Mouse (Mus musculus) intestine, embryonic 16.5 days (tissue): Measurements from ENCODE around the gene Zfp787. TPM values are rescaled to one million over a fixed set of nuclear protein-coding genes. Genes with fewer than 3 reads are reported as not detected.
A peak's percentile ranks its signal among the peaks of the same experiment; 100 is the strongest.

Experiments
- ATAC-seq: fragments of 200-750 bp; cut with Nextera tagmentation; 2 replicates; pipeline ENCODE4 v1.8.0; 2017; ENCODE audit warnings: moderate TSS enrichment, moderate library complexity
- H3K27ac ChIP-seq: fragments of 300-500 bp; sonication (generic); 2 replicates; pipeline ENCODE4 v1.5.1; 2014; ENCODE audit warnings: mild to moderate bottlenecking, low read length
- H3K27me3 ChIP-seq: fragments of 300-500 bp; sonication (generic); replicated peaks from 2 replicates; pipeline ENCODE4 v1.6.1; 2014; ENCODE audit warnings: low read length, control low read depth, mixed read lengths; ENCODE audit not compliant: control insufficient read depth, insufficient read depth
- H3K36me3 ChIP-seq: fragments of 300-500 bp; sonication (generic); 2 replicates; pipeline ENCODE4 v1.6.1; 2014; ENCODE audit warnings: low read length, control low read depth; ENCODE audit not compliant: control insufficient read depth, insufficient read depth
- H3K4me1 ChIP-seq: fragments of 300-500 bp; sonication (generic); 2 replicates; pipeline ENCODE4 v1.6.1; 2014; ENCODE audit warnings: low read length, control low read depth, mixed read lengths; ENCODE audit not compliant: control insufficient read depth, insufficient read depth
- H3K4me2 ChIP-seq: fragments of 300-500 bp; sonication (generic); 2 replicates; pipeline ENCODE4 v1.6.1; 2014; ENCODE audit warnings: low read depth, low read length, control low read depth
- H3K4me3 ChIP-seq: fragments of 300-500 bp; sonication (generic); 2 replicates; pipeline ENCODE4 v1.5.1; 2014; ENCODE audit warnings: mild to moderate bottlenecking, low read length
- H3K9ac ChIP-seq: fragments of 300-500 bp; sonication (generic); 2 replicates; pipeline ENCODE4 v1.6.1; 2014; ENCODE audit warnings: low read depth, low read length
- H3K9me3 ChIP-seq: fragments of 300-500 bp; sonication (generic); 2 replicates; pipeline ENCODE4 v1.6.1; 2016; ENCODE audit warnings: low read length, control low read depth; ENCODE audit not compliant: control insufficient read depth
- WGBS: fragments of 180-500 bp; shearing (Covaris S2); extraction: QIAGEN DNeasy Blood & Tissue Kit; methylation state at CpG from one replicate; pipeline ENCODE4 v1.1.7; 2014; 5-methylcytosine and 5-hydroxymethylcytosine counted together
- polyA plus RNA-seq: library from polyadenylated mRNA; unstranded; fragments of >200 nt; fragmentation: Nextera tagmentation; extraction: Ambion mirVana; gene quantifications from 2 replicates; pipeline ENCODE4 v1.2.1, GENCODE M21; 2015

Zfp787 gene
- polyA plus RNA-seq, 1 experiment from 2014 or later = 20.6 TPM

DNA sequence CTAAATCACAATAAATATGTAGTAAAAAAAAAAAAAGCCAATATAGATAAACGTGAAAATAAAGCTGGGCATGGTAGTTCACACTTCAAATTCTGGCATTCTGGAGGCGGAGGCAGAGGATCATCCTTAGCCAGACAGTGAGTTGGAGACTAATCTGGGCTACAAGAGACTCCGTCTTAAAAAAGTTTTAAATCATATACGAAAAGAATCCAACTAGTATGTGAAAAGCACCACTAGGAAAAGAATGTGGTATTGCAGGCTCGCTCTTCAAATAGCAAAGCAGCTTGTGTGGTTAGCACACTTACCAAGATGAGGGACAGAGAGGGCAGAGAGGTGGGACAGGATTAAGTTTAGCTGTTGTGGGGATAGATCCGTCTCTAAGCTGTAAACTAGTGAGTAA lies 15.1 kb upstream of the Zfp787 start:
- Histone ChIP-seq H3K9me3 (no peaks in the 10 kb centered on the region), H3K27ac (peak overlapping the region; percentile 85), H3K4me2 (peak overlapping the region; percentile 90), H3K4me1 (peaks cover 9% of the 10 kb centered on the region; the same call in 1 of the 2 replicates), H3K9ac (peak overlapping the region; percentile 69; the same call in 1 of the 2 replicates), H3K27me3 (no peaks in the 10 kb centered on the region), H3K4me3 (peak overlapping the region; percentile 58; the same call in 1 of the 2 replicates), H3K36me3 (no peaks in the 10 kb centered on the region)
- WGBS = 41% methylated on average over 6 of the region's 6 CpGs
- ATAC-seq = no peak

DNA sequence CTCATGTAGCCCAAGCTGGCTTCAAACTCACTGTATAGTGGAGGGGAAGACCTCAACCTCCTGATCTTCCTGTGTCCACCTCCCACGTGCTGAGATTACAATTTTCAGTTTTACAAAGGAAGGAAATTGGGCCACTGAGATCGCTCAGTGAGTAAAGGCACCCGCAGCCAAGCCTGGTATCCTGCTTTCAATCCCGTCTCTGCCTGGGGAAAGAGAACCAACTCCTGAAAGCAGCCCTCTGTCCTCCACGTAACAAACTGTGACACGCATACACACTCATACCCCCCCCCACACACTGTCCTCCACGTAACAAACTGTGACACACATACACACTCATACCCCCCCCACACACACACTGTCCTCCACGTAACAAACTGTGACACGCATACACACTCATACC lies 14.6 kb upstream of the Zfp787 start:
- WGBS = 72% methylated on average over 9 of the region's 9 CpGs

DNA sequence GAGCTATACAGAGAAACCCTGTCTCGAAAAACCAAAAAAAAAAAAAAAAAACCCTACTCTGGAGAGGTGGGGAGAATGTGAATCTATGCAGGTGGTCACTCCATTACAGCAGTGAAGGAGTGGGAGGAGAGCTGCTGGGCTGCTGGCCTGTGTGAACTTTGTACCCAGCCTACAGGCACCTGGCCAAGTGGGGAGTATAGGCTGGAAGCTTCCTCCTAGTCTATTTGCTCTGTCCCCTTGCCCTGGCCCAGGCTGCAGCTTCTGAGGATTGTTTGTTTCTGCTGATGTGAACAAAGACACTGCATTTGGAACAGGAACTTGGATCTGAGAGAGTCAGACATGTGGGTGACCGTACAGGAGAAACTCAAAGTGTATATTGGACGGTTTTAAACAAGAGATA lies 13.6 kb upstream of the Zfp787 start:
- 0 out of 2 replicates have a peak, but pooled peaks cover 5% of the 10 kb centered on the region for H3K4me1 ChIP-seq
- no peak overlapping the region for H3K4me2 ChIP-seq
- no peaks in the 10 kb centered on the region for H3K27me3 ChIP-seq
- 49% methylated on average over 3 of the region's 3 CpGs for WGBS
- H3K4me3 ChIP-seq = no peak overlapping the region
- no peak overlapping the region for H3K9ac ChIP-seq
- H3K9me3 ChIP-seq = no peaks in the 10 kb centered on the region
- peak overlapping the region; percentile 73 for H3K27ac ChIP-seq
- ATAC-seq = peak; percentile 55
- no peaks in the 10 kb centered on the region for H3K36me3 ChIP-seq

More for the DNA sequence above, 14.6 kb upstream of the Zfp787 start:
- Histone ChIP-seq H3K36me3 (no peaks in the 10 kb centered on the region), H3K9me3 (no peaks in the 10 kb centered on the region), H3K4me3 (no peak overlapping the region), H3K27me3 (no peaks in the 10 kb centered on the region), H3K4me1 (peaks cover 9% of the 10 kb centered on the region; the same call in 1 of the 2 replicates), H3K27ac (0 out of 2 replicates have a peak overlapping the region, but pooled peaks have one; percentile 23), H3K9ac (no peak overlapping the region), H3K4me2 (no peak overlapping the region)
- ATAC-seq = no peak

DNA sequence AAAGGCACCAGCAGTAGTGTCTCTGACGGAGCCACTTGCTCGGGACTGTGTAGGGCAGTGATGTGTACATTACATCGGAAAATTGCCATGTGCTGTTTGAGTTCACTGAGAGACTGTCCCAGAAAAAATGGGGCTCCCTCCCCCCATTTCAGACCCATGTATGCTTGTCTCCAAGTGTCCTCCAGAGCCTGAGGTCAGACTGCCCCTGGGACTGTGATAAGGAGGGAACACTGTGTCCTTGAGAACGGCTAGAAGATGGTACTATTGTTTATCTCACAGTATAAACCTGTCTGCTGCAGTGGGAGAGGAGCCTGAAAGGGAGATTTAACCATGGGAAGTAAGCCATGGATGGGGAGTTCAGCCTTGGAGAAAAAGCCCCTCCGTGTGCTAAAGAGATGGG lies 8.9 kb upstream of the Zfp787 start:
- Histone ChIP-seq H3K36me3 (no peaks in the 10 kb centered on the region), H3K27me3 (no peaks in the 10 kb centered on the region), H3K4me3 (no peak overlapping the region), H3K27ac (no peak overlapping the region), H3K9me3 (no peaks in the 10 kb centered on the region), H3K4me2 (no peak overlapping the region), H3K9ac (no peak overlapping the region), H3K4me1 (no peaks in the 10 kb centered on the region)
- WGBS = 55% methylated on average over 5 of the region's 5 CpGs
- ATAC-seq = no peak

DNA sequence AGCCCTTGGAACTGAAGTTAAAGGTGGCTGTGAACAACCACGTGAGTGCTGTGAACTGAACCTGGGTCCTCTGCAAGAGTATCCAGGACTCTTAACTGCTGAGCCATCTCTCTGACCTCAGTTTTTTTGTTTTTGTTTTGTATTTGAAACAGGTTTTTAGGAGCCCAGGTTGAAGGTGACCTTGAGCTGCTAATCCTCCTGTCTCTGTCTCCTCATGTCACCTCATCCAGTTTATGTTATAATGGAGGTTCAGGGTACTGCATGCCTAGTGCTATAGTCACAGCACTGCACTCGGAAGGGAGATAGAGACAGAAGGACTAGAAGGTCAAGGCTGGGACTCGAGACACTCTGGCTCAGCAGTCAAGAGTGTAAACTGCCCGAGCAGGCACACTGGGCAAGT lies 6.4 kb upstream of the Zfp787 start:
- Histone ChIP-seq H3K4me3 (no peak overlapping the region), H3K27ac (no peak overlapping the region), H3K36me3 (no peaks in the 10 kb centered on the region), H3K9ac (no peak overlapping the region), H3K4me1 (no peaks in the 10 kb centered on the region), H3K4me2 (no peak overlapping the region), H3K27me3 (no peaks in the 10 kb centered on the region), H3K9me3 (no peaks in the 10 kb centered on the region)
- WGBS = 76% methylated on average over 4 of the region's 4 CpGs
- no peak for ATAC-seq

DNA sequence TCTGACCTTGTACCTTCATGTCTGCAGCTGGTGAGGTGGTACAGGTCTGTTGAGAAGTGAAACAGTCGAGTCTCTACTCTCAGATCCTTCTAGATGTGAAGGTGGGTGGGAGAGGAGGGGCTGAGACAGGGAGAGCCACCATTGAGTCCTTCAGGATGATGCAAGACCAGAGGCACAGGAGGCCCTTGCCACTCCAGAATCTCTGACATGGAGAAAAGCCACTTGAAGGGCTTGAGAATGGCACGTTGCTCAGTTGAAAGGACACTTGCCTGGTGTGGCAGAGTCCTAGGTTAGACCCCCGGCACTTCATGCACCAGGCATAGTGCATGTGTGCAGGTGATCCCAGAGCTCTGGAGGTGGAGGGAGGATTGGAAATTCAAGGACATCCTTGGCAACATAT lies 5.7 kb upstream of the Zfp787 start:
- WGBS = 59% methylated on average over 3 of the region's 3 CpGs
- Histone ChIP-seq H3K4me1 (peaks cover 3% of the 10 kb centered on the region; the same call in 1 of the 2 replicates), H3K27me3 (no peaks in the 10 kb centered on the region), H3K27ac (no peak overlapping the region), H3K4me2 (no peak overlapping the region), H3K9me3 (no peaks in the 10 kb centered on the region), H3K9ac (no peak overlapping the region), H3K4me3 (no peak overlapping the region), H3K36me3 (no peaks in the 10 kb centered on the region)
- ATAC-seq = no peak

DNA sequence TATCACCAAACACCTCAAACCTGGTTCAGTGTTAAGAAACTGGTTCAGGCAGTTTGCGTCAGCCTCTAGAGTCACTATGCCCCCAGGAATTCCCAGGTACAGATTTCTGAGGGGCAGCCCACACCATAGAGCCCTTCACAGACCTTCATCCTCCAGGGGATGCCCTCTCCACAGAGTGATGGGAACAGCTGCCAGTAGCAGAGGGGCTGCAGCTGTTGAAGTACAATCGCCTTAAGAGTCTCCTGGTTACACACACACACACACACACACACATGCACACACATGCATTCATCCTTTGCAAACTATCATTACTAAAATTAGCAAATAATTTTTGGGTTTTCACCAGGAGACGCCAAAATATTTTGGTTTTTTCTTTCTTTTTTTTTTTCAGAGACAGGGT lies 3.8 kb upstream of the Zfp787 start:
- H3K4me1 ChIP-seq = peaks cover 4% of the 10 kb centered on the region
- no peaks in the 10 kb centered on the region for H3K36me3 ChIP-seq
- no peak overlapping the region for H3K4me3 ChIP-seq
- H3K9ac ChIP-seq = no peak overlapping the region
- H3K27me3 ChIP-seq = no peaks in the 10 kb centered on the region
- no peak for ATAC-seq
- H3K4me2 ChIP-seq = no peak overlapping the region
- no peak overlapping the region for H3K27ac ChIP-seq
- no peaks in the 10 kb centered on the region for H3K9me3 ChIP-seq
- 81% methylated on average over 3 of the region's 3 CpGs for WGBS

DNA sequence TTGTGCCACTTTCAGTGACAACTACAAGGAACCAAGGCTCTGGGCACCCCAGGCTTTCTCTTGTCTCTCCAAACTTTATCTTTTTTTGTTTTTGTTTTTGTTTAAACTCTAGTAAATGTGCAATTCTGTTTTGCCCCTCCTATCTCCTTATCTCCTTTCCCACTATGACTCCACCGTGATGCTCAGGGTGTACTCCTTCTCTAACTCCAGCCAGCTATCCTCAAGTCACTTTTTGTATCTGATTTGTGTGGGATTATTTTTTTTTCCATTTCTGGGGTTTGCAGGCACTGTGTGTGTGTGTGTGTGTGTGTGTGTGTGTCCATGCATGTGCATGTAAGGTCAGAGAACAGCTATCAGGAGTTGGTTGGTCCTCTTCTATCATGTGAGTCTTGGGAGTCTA lies 1.7 kb upstream of the Zfp787 start:
- Histone ChIP-seq H3K9ac (no peak overlapping the region), H3K4me1 (peaks cover 21% of the 10 kb centered on the region), H3K9me3 (no peaks in the 10 kb centered on the region), H3K4me3 (no peak overlapping the region), H3K36me3 (no peaks in the 10 kb centered on the region), H3K27ac (peak overlapping the region; percentile 53; the same call in 1 of the 2 replicates), H3K27me3 (no peaks in the 10 kb centered on the region), H3K4me2 (0 out of 2 replicates have a peak overlapping the region, but pooled peaks have one; percentile 65)
- no peak for ATAC-seq
- 56% methylated on average over 1 of the region's 1 CpGs for WGBS

DNA sequence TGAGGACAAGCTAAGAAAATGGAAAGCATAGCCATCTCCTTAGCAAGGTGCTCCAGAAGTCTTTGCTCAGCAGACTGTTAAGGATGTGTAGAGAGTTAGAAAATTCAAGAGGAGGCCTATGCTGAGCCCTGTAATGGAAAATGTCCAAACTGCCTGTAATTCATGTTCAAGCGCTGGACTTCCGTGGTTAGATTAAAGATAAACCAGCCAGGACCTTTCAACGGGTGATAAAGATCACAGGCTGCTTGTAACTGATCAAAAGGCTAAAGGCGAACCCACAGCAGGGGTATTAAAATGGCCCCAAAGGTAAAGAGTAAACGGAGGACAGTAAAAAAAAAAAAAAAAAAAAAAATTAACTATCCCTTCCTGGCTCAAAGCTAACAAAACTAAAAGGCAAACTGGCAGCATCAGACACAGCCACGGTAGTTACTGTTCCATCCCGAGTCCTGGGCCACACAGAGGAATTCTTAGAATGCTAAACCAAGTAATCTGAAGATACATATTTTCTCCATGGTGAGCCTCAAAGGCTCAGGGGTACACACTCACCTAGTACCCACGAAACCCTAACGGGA lies 1.2 kb upstream of the Zfp787 start:
- Histone ChIP-seq H3K36me3 (no peaks in the 10 kb centered on the region), H3K9me3 (no peaks in the 10 kb centered on the region), H3K9ac (peak overlapping the region; percentile 88; the same call in 1 of the 2 replicates), H3K27me3 (no peaks in the 10 kb centered on the region), H3K4me2 (peak overlapping the region; percentile 65), H3K4me3 (peak overlapping the region; percentile 80), H3K27ac (peak overlapping the region; percentile 93), H3K4me1 (peaks cover 22% of the 10 kb centered on the region)
- no peak for ATAC-seq
- 48% methylated on average over 9 of the region's 9 CpGs for WGBS
